Mouse (Mus musculus) gastrocnemius, postnatal 10 days (tissue): ENCODE data around the gene Plac1. TPM values are rescaled to one million over a fixed set of nuclear protein-coding genes. Genes with fewer than 3 reads are reported as not detected.
"Not testable (repeated sequence)": the region's sequence is repeated elsewhere in the genome, so short reads cannot be mapped to it uniquely, and the experiment has no call there.

Experiments used
- DNase-seq: peaks from one replicate; pipeline ENCODE4 v3.0.0; 2021; ENCODE audit warnings: mixed read lengths
- microRNA-seq, 2 experiments: library from miRNA; unstranded; fragments of <30 nt; microRNA quantifications; one replicate each; pipeline ENCODE4 v1.2.0; 2021
- total RNA-seq, 2 experiments: library from RNA; stranded (reverse); gene quantifications; 2 replicates each; pipeline ENCODE4 v1.2.3; 2021

The Plac1 gene
- total RNA-seq, 2 experiments from 2014 or later = 0.34 TPM; not detected in 1

DNA sequence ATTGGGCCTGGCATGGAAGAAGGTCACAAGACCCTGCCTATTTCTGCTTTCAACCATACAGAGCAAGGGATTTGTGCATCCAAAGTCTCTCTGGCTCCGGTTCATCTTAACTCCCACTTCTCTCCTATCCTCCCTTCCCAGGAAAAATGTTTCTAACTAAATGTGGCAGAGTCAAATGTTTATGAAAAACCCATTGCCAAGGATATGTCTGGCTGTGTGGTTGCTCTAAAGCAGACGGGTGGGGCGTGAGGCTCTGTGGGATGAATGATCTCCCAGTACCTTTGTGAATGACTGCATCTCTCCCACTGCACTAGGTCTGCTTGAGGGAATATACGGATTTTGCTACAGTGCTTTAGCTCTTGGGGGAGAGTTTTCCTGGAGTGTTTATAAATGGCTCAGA lies 193.9 kb downstream of the Plac1 start:
- DNase-seq = no peak

DNA sequence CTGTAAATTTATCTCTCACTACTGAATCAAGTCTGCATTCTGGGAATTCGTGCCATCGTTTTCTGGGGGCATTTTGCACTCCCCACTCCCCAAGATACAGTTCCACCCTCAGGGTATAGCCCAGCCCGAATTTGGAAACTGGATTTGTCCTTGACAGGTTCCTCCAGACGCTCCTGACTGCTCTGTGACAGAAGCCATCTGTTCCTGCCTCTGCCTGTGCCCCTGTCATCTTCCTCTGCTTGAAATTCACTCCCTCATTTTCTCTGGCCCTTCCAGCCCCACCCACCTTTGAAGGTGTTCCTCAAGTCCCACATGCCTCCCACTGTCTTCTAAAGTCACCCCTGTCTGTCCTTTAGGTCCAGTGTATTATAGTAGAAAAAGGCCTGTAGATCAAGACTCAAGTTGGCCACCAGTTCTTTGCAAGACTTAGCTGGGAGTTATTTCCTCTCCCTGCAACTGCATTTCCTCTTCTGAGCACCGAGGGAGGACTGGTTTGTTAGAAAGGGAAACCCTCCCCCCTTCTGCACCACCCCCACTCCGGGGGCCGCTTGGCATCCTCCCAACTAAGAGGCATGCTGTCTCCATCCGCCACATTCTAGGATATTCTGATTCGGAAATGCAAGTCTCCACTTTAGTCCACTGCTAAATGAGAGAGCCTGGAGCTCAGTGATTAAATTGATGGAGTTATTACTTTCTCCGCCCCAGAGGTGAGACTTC lies 194.6 kb downstream of the Plac1 start:
- peak; percentile 26 for DNase-seq

DNA sequence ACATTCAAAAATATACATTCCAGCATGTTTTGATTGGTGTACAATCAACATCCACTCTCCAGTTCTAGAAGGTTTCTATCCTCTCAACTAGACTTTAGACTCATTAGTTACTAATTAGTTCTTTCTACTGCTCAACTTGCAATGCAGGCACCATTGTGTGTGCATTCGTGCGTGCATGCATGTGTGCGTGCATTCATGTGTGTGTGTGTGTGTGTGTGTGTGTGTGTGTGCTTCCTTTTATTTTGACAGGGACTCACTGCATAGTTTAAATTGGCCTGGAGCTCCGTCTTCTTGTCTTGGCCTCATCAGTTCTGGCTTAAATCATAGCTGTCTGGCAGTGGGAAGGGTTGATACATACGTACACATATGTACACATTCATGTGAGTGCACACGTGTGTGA lies 198.9 kb downstream of the Plac1 start:
- DNase-seq = no peak

DNA sequence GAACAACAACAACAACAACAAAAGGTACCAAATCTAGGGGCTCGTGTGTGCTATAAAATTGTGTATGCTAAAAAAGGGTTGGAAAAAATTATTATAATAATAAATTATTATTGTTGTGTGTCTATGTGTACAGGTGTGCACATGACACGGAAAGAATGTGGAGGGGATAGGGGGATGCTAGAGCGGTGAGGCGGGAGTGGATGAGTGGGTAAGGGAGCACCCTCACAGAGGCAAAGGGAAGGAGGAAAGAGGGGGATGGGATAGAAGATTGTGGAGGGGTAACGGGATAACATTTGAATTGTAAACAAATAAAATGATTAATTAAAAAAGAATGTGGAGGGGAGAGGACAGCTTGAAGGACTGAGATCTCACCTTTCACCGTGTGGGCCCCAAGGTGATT lies 199.8 kb downstream of the Plac1 start:
- DNase-seq = no peak

DNA sequence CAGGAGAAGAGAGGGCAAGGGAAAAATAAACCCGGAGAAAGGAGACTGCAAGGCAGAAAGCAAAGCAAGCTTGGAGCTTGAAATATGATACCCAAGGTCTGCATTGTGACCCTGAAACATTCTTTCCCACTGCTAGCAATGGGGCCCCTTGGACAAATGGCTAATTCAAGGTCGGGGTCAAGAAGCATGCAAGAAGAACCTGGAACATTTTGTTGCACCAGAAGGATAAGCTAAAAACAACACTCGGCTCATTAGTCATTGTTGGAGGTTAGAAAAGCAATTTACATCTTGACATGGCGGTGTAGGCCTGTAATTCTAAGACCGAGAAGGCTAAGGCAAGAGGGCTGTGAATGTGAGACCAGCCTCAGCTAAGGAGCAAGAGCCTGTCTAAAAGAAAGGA lies 200.3 kb downstream of the Plac1 start:
- no peak for DNase-seq

DNA sequence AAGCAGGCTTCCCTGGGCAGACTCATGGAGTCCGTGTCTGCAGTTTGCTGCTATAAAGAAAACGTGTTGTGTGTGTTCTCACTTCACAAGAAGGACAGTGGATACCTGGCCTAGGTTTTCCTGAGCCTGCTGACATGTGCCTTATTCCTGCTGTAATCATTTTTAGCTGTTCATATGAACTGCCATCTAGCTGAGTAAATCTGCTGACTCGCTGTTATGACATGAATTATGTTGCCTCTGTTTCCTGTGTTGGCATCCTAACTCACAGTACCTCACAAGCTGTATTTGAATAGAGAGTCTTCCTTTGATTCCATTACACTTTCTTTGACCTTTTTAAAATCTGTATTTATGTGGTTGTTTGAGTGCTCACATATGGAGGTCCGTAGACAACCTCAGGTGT lies 201.7 kb downstream of the Plac1 start:
- no peak for DNase-seq

DNA sequence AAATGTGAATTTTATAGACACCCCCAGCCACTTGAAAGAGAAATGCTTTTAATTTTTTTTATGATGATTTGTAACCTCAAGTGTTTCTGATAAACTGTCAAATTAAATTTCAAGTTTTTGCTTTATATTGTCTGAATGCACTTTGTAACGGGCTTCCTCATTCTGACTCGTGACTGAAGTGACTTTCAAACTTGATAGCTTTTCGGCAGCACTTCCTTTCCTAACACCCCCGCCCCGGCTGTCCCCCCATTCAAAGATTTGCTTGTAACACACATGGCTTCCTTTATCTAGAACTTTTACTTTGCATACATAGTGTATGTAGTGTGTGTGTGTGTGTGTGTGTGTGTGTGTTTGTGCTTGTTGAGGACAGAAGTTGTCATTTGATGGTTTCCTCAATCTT lies 210.4 kb downstream of the Plac1 start:
- no peak for DNase-seq

DNA sequence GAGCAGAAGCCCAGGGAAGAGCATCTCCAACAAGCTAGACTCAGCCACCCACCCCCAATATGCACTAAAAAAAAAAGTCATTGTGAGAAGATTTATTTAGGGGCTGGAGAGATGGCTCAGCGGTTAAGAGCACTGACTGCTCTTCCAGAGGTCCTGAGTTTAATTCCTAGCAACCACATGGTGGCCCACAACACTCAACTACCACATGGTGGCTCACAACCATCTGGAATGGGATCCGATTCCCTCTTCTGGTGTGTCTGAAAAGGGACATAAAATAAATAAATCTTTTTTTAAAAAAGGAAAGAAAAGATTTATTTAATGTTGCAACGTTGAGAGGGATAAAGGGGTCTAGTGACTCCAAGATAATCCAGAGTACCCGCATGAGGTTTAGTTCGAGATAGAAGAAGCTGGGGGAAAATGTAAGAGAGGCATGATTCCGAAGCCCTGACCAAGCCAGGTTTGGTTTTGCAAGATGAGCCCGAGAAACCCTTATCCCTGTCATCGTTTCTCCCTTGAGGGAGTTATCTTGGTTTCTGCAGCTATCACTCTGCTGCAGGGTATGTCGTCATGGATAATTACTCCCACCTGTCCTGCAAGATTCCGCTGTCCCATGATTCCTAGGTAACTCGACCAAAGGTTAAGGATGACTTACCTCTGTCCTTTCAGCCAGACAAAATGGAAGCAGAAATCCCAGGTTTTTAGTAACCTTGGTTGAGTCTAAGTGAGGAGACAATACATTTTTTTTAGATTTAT lies 214.3 kb downstream of the Plac1 start:
- no peak for DNase-seq

DNA sequence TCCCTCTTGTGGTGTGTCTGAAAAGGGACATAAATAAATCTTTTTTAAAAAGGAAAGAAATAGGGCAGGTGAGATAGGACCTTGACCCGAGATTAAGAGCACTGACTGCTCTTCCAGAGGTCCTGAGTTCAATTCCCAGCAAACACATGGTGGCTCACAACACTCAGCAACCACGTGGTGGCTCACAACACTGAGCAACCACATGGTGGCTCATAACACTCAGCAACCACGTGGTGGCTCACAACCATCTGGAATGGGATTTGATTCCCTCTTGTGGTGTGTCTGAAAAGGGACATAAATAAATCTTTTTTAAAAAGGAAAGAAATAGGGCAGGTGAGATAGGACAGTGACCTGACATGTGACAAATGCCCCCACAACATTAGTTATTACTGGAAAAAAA lies 215.6 kb downstream of the Plac1 start:
- DNase-seq = not testable (repeated sequence)

DNA sequence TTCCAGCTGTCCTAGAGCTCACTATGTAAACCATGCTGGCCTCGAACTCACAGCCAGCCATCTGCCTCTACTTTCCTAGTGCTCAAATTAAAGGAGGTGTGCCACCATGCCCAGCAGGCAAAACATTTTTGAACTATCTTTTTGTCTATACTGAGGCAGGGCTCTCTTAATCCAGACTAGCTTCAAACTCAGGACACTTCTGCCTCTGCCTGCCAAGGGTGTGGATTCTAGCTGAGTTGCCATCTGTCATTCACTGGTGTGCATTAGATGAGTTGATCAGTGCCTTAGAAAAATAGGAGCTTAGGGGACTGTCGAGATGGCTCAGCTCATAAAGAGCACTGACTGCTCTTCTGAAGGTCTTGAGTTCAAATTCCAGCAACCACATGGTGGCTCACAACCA lies 216.9 kb downstream of the Plac1 start:
- no peak for DNase-seq

Small RNA genes within 50 kb of the gene (microRNA-seq; reads per million reads assigned to microRNA genes)
- gene Mir322 = 20,514 to 22,955 reads per million in 2 experiments
- gene Mir351 = 4,831 to 6,347 reads per million in 2 experiments
- gene Mir450-1 = 53.0 to 53.4 reads per million in 2 experiments
- gene Mir450-2 = 12.4 to 12.5 reads per million in 2 experiments
- 378 to 391 reads per million in 2 experiments for gene Mir450b
- gene Mir503 = 323 to 439 reads per million in 2 experiments
- gene Mir542 = 967 to 1,461 reads per million in 2 experiments

Other genes with a start within 250 kb of the Plac1 start
- gene Fam122b, start 29.7 kb upstream of the Plac1 start, total RNA-seq = 1 to 10 TPM; 3.2 to 5.8 TPM
- not detected for gene Fam122c, start 33.3 kb upstream of the Plac1 start, total RNA-seq
- gene Mospd1, start 130.4 kb upstream of the Plac1 start, total RNA-seq = 10 to 100 TPM; 40.3 to 41.3 TPM
- gene Etd, start 194.8 kb upstream of the Plac1 start, total RNA-seq = not detected